Mouse (Mus musculus): ENCODE data around the gene Mapk8ip2.

- TF ChIP-seq CTCF (IDR thresholded peaks at IDR 0.05; ENCODE audit: control insufficient read depth, insufficient read depth, insufficient read length), result no peak
- no peak for TF ChIP-seq USF1 (IDR thresholded peaks at IDR 0.05; ENCODE audit: low read depth)
- no peak for TF ChIP-seq MAX (IDR thresholded peaks at IDR 0.05)
Observed at GRCm38 (mm10) chr15:89478622-89479021, 24.9 kb downstream of the Mapk8ip2 start.

Measured in C2C12 (cell line).